Mouse (Mus musculus) lung, postnatal 25 days (tissue): ENCODE measurements around the gene Man1a.

Experiments
- DNase-seq: peaks from one replicate; pipeline ENCODE4 v3.0.0; 2022; ENCODE audit warnings: low spot score

Gene Man1a

DNA sequence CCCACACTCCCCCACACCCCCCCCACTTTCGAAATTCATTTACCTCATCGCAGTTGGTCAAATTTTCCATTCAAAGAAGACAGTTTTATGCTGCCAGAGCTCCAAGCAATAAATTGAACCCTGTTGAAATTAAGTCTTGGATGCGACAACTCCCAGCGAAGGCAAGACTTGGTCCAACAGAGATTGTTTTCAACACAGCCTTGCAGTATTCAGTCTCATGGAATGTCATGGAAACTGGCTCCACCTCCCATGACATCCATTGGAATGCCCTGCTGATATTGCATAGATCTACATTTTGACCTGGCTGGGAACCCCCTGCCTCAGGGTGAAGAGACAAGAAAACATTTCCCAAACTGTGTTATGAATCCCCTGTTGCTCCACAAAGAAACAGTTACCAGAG, at the start of gene Man1a:
Gene Man1a, minus strand, starts transcription at position 190 of the 400 bp plus-strand sequence.
- DNase-seq = peak; percentile 16

- peak; percentile 2 for DNase-seq
Measured at GRCm38 (mm10) chr10:54121816-54122215, 45.4 kb upstream of the Man1a start.

DNA sequence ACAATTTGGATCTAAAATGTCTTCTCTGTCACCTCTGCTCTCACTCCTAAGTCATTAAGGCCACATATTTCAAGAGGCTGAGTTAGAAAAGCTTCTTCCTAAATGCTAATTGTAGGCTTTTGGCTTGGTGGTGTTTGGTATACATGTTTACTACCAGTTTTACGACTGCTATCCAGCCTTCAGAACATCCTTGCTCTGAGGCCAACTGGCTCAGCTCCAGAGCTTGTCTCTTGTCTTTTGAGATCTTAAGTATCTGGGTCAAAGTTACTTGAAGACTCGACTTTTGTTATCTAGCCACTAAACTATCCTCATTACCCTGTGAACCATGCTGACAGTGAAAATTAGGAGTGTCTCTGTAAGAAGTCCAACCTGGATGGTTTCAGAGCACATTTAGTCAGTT, 44.0 kb upstream of the Man1a start:
- DNase-seq = no peak

DNA sequence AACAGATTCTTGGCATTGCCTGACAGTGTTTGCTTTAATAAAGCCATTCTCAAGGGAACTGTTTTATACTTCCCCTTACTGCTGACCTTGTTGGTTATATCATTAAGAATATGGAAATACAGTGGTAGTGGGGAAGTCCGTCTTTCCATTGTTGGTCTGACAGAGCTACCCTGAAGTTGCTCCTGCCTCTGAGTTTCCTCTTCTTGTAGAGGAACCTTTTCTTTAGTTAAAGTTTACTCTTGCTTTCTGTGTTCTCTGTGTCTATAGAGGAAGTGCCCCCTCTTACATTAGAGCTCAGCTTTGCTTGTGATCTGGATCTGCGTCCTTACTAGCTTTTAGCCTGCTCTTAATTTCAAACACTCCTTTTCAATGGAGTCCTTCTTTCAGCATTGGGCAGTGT, 42.9 kb upstream of the Man1a start:
- DNase-seq = peak; percentile 58

DNA sequence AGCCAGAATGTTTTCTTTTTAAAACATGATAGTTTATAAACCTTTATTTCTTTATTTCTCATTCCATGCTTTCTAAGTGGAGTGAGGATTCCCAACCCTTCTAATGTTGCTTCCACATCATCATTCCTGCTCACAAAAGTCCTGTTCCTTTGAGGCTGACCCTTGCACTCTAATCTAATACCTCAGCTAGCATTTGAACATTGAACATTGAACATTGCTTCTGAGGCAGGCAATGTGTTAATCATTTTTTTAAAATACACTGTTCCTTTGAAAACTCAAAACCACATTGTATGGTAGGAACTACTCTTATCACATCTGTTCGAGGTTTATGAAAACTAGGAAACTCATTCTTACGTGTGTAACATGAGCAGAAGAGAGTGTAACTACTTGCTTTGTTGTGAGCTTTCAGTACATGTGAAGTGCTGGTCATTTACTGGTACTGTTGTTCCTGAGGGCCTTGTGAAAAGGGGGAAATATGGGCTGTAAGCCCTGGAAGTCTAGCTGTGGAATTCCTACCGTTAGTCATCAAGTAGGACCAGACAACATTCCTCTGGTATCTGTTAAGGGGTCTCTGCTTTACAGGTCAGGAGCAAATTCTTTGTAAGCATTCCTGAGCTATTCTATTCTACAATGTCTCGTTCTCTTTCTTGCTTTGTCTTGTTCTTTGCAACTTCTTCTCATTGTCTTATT, 42.0 kb upstream of the Man1a start:
- DNase-seq = no peak

DNA sequence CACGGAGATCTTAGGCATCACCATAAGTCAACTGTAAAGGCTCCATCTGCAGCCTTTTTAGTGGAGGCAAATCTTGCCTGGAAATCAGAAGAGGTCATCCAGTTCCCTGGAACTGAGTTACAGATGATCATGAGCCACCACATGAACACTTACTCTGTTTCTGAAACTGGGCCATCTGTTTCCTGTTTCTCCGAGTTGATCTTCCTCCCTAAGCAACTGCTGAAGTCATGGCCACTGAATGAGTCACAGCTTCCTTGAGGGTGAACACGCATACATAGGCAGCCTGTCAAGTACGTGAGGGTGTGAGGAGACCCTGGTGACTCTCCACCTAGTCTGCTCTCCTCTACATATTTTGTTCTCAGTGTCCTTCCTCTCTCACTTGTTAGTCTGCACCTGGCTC, 41.4 kb upstream of the Man1a start:
- DNase-seq = peak; percentile 68

DNA sequence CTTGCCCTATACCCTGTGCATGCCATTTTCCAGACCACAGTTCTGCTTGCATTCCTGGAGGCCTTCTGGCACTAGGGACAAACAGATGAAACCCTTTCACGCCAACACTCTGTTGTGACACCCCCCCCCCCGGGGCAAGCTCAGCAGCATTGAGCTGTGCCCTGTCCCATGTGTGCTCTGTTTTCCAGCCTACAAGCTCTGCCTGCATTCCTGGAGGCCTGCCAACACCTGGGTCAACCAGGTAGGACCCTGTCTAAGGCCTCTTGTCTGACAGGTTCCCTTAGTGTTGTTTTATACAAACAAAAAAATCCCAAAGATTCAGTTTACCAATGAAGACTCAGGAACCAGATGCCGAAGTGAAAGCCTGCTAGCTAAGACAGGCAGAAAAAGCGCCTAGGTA, 27.3 kb upstream of the Man1a start:
- DNase-seq = no peak

DNA sequence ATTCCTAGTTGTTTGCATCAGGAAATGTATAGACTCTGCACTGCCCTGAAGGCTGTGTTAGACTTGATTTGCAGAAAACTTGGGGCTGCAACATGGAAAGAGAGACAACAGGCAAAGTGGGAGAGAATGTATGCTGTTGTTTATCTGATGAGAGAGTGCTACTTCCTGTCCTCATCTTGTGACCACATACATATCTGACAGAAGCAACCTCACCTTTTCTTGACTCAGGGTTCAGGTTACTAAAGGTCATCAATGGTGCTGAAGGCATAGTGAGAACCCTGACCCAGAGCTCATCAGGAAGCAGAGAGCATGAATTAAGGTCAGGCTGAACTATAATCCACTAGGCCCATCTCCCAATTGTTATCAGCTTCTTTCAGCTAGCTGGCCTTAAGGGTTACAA, 15.7 kb upstream of the Man1a start:
- DNase-seq = no peak

DNA sequence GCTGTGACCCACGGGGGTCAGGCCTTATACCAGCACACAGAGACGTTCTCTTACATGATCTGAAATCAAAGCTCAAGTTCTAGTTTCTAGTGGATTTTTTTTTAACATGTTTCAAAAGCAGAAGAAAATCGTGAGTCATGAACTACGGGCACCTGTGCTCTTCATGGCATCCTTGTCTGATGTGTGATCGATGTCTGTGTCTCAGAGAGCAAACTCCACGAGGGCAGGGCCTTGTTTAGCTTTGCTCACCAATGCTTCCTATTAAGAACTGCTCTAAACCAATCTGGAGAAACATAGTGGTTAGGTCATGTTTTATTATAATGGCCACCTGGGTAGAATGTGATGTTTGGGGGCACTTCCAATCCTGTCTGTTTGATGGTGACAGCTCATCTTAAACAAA, 13.5 kb upstream of the Man1a start:
- DNase-seq = no peak

- no peak for DNase-seq
Measured at GRCm38 (mm10) chr10:54087346-54087745, 10.9 kb upstream of the Man1a start.

GRCm38 (mm10) chr10:54085073-54085472, 8.7 kb upstream of the Man1a start:
- no peak for DNase-seq

DNA sequence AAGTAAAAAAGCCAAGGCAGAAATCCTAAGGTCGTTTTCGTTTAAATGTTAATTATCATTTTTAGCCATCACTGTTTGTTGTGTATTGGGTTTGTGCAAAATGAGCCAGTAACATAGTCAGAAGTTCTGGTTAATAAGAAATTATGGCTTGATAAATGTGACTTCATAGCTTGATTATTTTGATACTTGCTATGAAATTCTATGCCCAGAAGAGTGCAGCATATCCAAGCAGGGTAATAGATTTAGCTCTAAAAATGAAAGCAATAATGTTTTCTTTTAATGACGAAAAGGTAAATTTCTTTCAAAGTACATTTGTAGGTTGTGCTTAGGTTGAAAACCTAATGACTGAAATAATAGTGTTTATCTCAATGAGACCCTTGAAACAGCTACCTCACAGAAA, 596 bp upstream of the Man1a start:
- no peak for DNase-seq

- peak; percentile 96 for DNase-seq
Measured at GRCm38 (mm10) chr10:54075441-54076010, 883 bp downstream of the Man1a start.

GRCm38 (mm10) chr10:54074609-54075421, 1.6 kb downstream of the Man1a start:
- DNase-seq = no peak

- no peak for DNase-seq
Measured at GRCm38 (mm10) chr10:54074247-54074608, 2.2 kb downstream of the Man1a start.

- peak; percentile 39 for DNase-seq
Measured at GRCm38 (mm10) chr10:54073641-54074203, 2.7 kb downstream of the Man1a start.

DNA sequence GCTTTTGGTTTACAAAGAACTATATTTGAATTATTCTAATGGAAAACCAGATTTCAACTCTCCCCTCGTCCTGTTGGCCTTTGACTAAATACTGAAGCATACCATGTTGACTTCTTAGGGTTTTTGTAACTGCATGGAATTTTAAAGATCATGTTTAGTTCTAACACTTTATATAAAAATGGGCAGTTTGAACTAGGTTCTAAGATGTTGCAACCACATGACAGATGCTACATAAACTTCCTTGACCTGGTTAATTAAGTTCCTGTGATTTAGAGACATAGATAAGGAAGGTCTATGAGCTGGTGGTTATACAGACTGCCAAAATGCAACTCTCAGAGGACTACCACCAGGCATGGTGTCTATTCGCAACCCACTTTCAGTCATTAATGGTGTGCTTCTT, 4.1 kb downstream of the Man1a start:
- DNase-seq = no peak

DNA sequence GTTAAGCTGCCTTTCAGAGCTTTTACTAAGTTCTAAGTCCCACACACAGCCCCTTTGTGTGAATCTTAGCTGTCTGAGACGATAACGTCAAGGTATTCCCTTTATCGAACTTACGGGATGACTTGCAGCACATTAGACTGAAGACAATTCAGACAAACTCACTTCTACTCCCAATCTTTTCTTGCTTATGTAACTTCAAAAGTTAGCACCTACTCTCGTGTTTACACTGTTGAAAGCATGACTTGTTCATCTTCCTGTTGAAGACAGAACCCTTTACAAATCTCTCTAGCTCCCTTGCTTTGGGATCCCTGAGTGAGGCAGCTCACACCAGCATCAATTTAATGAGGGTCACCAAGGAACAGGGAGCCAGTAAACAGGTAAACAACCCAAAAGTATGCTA, 5.9 kb downstream of the Man1a start:
- no peak for DNase-seq

DNA sequence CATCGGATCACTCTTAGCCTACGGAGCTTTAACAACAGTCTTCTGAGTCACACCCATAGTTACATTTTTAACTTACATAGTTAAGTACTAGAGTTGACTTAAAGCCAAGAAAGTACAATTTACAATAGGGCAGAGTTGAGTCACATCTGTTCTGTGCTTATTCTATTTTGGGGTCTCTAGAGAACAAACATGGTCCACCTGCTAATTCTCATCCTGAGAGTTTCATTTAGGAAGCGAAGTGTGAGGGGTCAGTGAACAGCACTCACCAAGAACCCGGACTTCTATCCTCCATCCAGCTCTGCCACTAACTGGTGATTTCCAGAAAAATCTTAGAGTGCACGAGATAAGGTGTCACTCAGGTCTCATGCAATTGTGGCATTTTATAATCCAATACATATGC, 7.0 kb downstream of the Man1a start:
- no peak for DNase-seq

- no peak for DNase-seq
Measured at GRCm38 (mm10) chr10:54066683-54067082, 9.7 kb downstream of the Man1a start.

DNA sequence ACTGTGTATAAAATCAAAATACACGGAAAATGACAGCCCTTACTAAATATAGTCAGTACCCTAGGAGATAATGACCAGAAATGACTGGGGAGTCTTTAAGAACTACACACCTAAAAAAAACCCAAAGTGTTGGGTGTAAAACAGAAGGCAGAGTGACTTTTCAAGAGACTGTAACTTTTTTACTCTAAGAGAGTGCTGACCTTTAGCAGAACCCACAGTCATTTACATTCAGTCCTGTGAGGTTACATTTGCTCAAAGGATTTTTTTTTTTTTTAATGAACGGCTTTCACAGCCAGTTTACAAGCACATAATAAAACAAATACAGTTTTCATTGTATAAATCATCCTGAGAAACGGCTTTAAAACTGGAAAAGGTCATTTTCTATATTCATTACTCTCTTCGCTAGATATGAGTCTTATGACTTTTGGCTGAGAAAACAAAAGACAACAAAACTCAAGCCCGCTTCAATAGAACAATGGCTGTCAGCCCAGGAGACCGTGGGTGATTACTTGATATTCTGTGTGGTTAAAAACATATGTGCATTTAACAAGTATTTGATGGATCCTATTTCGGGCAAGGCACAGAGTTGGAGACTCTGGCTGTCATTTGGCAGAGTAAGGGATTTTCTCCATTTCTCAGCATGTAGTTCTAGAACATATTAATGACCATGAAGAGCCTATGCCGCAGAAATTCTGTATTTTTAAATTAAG, 12.7 kb downstream of the Man1a start:
- no peak for DNase-seq

DNA sequence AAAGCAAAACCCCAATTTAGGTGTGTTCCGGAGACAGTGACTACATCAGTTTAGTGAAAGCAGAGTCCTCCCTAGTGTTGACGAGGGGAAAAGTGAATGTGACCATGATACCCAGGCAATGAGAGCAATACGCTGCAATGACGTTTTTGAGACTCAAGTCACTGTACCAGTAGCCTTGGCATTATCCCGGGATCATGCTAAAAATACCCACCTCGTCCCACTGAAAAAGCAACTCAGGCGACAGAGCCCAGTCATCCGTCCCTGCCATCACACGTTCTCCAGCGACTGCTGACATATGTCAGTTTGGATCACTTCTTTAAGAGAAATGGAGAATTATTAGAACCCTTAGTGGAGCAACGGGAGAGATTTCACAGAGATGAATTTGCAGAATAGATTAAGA, 13.6 kb downstream of the Man1a start:
- no peak for DNase-seq
